Mouse (Mus musculus): ENCODE measurements around the gene Sult3a1. TPM values are rescaled to one million over a fixed set of nuclear protein-coding genes. Genes with fewer than 3 reads are reported as not detected.
"Not testable (repeated sequence)": the region's sequence is repeated elsewhere in the genome, so short reads cannot be mapped to it uniquely, and the experiment has no call there.

Sult3a1 gene
- polyA plus RNA-seq (2012; rRNA removed): not detected in 2 replicates

DNA sequence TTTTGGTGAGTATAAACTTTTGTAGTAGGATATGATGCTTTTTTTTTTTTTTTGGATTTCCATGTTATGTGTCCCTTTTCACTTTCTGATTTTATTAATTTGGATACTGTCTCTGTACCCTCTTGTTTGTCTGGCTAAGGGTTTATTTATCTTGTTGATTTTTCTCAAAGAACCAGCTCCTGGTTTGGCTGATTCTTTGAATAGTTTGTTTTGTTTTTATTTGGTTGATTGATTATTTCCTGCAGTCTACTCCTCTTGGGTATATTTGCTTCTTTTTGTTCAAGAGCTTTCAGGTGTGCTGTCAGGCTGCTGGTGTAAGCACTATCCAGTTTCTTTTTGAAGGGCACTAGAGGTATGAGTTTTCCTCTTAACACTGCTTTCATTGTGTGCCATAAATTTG, at the start of gene Sult3a1:
TSS of gene Sult3a1 (plus strand) at position 301 of the 400 bp plus-strand sequence.
- Histone ChIP-seq H3K4me1 (ENCODE audit: control insufficient read depth, insufficient read depth, low read length) (no peaks in the 10 kb centered on the region), H3K4me3 (replicated peaks; ENCODE audit: insufficient read depth, low read depth, low read length) (no peak within 1 kb of the TSS), H3K27me3 (ENCODE audit: control insufficient read depth, insufficient read depth, low read length) (no peaks in the 10 kb centered on the region), H3K27ac (ENCODE audit: insufficient read depth, low read length) (no peak within 1 kb of the TSS)
- TF ChIP-seq CTCF (IDR thresholded peaks at IDR 0.05; ENCODE audit: borderline replicate concordance, insufficient read depth, low read depth, low read length) (no peak), POLR2A (IDR thresholded peaks at IDR 0.05; ENCODE audit: borderline replicate concordance, insufficient read depth, low read length) (no peak)
- DNase-seq: no peak

DNA sequence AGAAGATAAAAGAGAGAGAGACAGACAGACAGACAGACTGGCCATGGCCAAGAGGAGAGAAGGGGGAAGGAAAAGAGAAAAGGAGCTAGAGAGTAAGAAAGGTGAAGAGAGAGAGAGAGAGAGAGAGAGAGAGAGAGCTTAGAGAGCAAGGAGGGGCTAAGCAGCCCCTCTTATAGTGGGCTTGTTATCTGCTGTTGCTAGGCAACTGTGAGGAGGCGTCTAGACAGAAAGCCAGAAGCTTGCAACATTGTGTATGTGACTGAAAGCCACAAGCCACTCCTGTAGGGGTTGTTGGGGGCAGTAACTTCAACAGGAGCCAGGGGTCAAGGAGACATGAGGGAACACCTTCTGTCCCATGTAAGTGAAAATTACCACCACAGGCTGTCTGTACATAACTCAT, 45.7 kb upstream of the Sult3a1 start:
- no peaks in the 10 kb centered on the region for H3K4me1 ChIP-seq (ENCODE audit: control insufficient read depth, insufficient read depth, low read length)
- H3K4me3 ChIP-seq (replicated peaks; ENCODE audit: insufficient read depth, low read depth, low read length): no peak overlapping the region
- no peak overlapping the region for H3K27ac ChIP-seq (ENCODE audit: insufficient read depth, low read length)
- H3K27me3 ChIP-seq (ENCODE audit: control insufficient read depth, insufficient read depth, low read length): no peaks in the 10 kb centered on the region
- 9% methylated on average over 1 of the region's 1 CpGs for WGBS
- no peak for TF ChIP-seq CTCF (IDR thresholded peaks at IDR 0.05; ENCODE audit: borderline replicate concordance, insufficient read depth, low read depth, low read length)
- TF ChIP-seq POLR2A (IDR thresholded peaks at IDR 0.05; ENCODE audit: borderline replicate concordance, insufficient read depth, low read length): no peak
- DNase-seq: no peak

DNA sequence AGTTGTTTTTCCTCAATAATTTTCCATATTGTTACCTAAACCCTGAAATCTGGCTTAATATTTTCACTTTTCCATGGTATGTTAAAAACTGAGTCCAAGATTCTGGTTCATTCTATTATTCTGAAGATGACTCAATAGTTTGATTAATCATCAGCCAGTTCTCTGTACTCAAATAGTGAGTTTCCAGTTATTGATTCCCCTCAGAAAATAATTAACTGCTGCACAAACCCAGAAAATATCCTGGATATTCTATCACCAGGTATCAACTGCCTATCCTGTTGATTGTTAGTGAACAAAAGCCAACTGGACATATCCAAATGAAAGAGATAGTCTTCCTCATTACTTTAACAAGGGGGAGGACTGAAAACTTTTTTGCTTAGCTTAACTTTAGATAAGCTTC, 43.3 kb upstream of the Sult3a1 start:
- no peaks in the 10 kb centered on the region for H3K4me1 ChIP-seq (ENCODE audit: control insufficient read depth, insufficient read depth, low read length)
- no peak for DNase-seq
- H3K27me3 ChIP-seq (ENCODE audit: control insufficient read depth, insufficient read depth, low read length): no peaks in the 10 kb centered on the region
- H3K4me3 ChIP-seq (replicated peaks; ENCODE audit: insufficient read depth, low read depth, low read length): no peak overlapping the region
- TF ChIP-seq CTCF (IDR thresholded peaks at IDR 0.05; ENCODE audit: borderline replicate concordance, insufficient read depth, low read depth, low read length) (no peak), POLR2A (IDR thresholded peaks at IDR 0.05; ENCODE audit: borderline replicate concordance, insufficient read depth, low read length) (no peak)
- H3K27ac ChIP-seq (ENCODE audit: insufficient read depth, low read length): no peak overlapping the region

GRCm38 (mm10) chr10:33816923-33817322, 40.6 kb upstream of the Sult3a1 start:
- DNase-seq: no peak
- no peak overlapping the region for H3K4me3 ChIP-seq (replicated peaks; ENCODE audit: insufficient read depth, low read depth, low read length)
- no peak overlapping the region for H3K27ac ChIP-seq (ENCODE audit: insufficient read depth, low read length)
- WGBS: 66% methylated on average over 1 of the region's 1 CpGs
- no peaks in the 10 kb centered on the region for H3K4me1 ChIP-seq (ENCODE audit: control insufficient read depth, insufficient read depth, low read length)
- TF ChIP-seq POLR2A (IDR thresholded peaks at IDR 0.05; ENCODE audit: borderline replicate concordance, insufficient read depth, low read length): no peak
- no peak for TF ChIP-seq CTCF (IDR thresholded peaks at IDR 0.05; ENCODE audit: borderline replicate concordance, insufficient read depth, low read depth, low read length)
- H3K27me3 ChIP-seq (ENCODE audit: control insufficient read depth, insufficient read depth, low read length): no peaks in the 10 kb centered on the region

DNA sequence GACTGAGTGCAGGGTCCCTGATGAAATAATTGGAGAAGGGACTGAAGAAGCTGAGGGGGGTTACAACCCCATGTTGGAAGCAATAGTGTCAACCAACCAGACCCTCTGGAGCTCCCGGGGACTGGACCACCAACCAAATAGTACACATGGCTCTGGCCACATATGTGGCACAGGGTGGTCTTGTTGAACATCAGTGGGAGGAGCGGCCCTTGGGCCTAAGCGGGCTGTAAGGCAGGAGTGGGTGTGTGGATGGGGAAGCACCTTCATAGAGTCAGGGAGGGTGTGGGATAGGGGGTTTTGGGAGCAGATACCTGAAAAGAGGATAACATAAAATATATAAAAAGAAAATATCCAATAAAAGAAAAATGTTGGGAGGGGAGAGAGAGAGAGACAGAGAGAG, 36.6 kb upstream of the Sult3a1 start:
- no peaks in the 10 kb centered on the region for H3K27me3 ChIP-seq (ENCODE audit: control insufficient read depth, insufficient read depth, low read length)
- no peak for TF ChIP-seq POLR2A (IDR thresholded peaks at IDR 0.05; ENCODE audit: borderline replicate concordance, insufficient read depth, low read length)
- TF ChIP-seq CTCF (IDR thresholded peaks at IDR 0.05; ENCODE audit: borderline replicate concordance, insufficient read depth, low read depth, low read length): no peak
- DNase-seq: no peak
- H3K4me1 ChIP-seq (ENCODE audit: control insufficient read depth, insufficient read depth, low read length): no peaks in the 10 kb centered on the region
- no peak overlapping the region for H3K27ac ChIP-seq (ENCODE audit: insufficient read depth, low read length)
- H3K4me3 ChIP-seq (replicated peaks; ENCODE audit: insufficient read depth, low read depth, low read length): no peak overlapping the region
- WGBS: 92% methylated on average over 3 of the region's 3 CpGs

DNA sequence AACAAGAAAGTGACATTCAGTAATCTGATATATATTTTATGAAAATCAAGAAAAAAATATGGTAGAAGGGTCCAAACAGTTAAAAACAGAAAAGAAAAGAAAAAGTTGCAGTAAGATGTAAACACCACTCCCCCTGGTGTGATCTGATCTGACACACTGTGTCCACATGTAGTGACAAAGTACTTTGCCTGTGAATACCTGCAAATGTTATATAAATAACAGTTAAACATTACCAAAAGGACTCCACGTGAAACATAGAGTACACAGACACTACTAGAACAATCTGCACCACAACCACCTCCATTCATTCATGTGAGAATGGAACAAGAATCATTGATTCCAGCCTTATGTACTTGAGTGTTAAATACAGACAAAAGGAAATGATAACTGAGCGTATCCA, 8.5 kb downstream of the Sult3a1 start:
- no peak for DNase-seq
- WGBS: 77% methylated on average over 2 of the region's 2 CpGs
- H3K4me1 ChIP-seq (ENCODE audit: control insufficient read depth, insufficient read depth, low read length): no peaks in the 10 kb centered on the region
- no peaks in the 10 kb centered on the region for H3K27me3 ChIP-seq (ENCODE audit: control insufficient read depth, insufficient read depth, low read length)
- H3K4me3 ChIP-seq (replicated peaks; ENCODE audit: insufficient read depth, low read depth, low read length): no peak overlapping the region
- H3K27ac ChIP-seq (ENCODE audit: insufficient read depth, low read length): no peak overlapping the region
- TF ChIP-seq POLR2A (IDR thresholded peaks at IDR 0.05; ENCODE audit: borderline replicate concordance, insufficient read depth, low read length): no peak
- TF ChIP-seq CTCF (IDR thresholded peaks at IDR 0.05; ENCODE audit: borderline replicate concordance, insufficient read depth, low read depth, low read length): no peak

DNA sequence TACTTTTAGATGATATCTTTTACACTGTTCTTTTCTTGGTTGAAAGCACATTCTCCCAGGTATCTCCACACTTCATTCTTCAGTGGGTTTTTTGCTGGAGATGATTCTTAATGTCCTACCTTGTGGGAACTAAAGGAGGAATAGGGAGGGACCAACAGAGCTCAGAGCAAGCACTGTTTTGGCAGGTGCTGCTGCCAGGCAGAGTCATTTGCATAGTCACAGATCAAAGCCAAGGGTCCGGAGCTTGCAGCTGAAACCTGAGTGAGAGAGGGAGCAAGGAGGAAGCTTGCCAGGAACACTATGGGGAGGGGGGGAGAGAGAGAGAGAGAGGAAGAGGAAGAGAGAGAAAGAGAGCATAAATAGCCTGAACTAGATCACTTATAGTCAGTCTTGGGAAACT, 12.9 kb downstream of the Sult3a1 start:
- no peaks in the 10 kb centered on the region for H3K27me3 ChIP-seq (ENCODE audit: control insufficient read depth, insufficient read depth, low read length)
- H3K4me1 ChIP-seq (ENCODE audit: control insufficient read depth, insufficient read depth, low read length): no peaks in the 10 kb centered on the region
- H3K4me3 ChIP-seq (replicated peaks; ENCODE audit: insufficient read depth, low read depth, low read length): no peak overlapping the region
- TF ChIP-seq CTCF (IDR thresholded peaks at IDR 0.05; ENCODE audit: borderline replicate concordance, insufficient read depth, low read depth, low read length) (no peak), POLR2A (IDR thresholded peaks at IDR 0.05; ENCODE audit: borderline replicate concordance, insufficient read depth, low read length) (no peak)
- WGBS: 10% methylated on average over 1 of the region's 1 CpGs
- H3K27ac ChIP-seq (ENCODE audit: insufficient read depth, low read length): no peak overlapping the region
- no peak for DNase-seq

DNA sequence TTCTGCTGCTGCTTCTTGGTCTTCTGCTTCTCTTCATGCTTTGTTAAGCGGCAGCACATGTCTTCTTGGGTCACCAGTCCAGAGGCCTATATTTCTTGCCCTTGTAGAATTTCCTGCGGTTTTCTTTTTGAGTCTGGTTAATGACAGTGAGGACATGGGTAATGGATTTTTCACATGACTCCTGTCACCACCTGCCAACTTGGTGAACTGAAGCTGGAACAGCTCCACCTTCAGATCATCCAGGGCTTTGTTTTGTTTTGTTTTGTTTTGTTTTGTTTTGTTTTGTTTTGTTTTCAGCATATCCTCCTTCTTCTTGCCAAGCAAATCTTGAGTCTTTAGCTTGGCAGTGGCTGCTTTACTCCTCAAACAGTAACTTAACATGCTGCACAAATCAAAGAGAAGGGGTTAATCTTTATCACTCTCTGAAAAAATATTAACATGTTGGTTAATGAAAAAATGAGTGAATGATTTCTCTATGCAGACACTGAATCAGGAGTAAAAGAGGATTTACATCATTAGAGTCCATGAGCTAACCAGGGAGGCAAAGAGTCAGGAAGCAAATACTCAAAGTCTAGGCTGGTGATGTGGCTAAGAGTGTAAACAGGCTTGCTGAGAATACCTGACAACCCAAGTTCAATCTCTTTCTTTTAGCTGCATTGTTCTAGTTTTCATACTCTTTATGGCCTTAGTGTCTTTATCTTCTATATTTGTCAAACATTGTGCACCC, 15.3 kb downstream of the Sult3a1 start:
- TF ChIP-seq CTCF (IDR thresholded peaks at IDR 0.05; ENCODE audit: borderline replicate concordance, insufficient read depth, low read depth, low read length): no peak
- no peak for TF ChIP-seq POLR2A (IDR thresholded peaks at IDR 0.05; ENCODE audit: borderline replicate concordance, insufficient read depth, low read length)
- H3K4me1 ChIP-seq (ENCODE audit: control insufficient read depth, insufficient read depth, low read length): no peaks in the 10 kb centered on the region
- no peaks in the 10 kb centered on the region for H3K27me3 ChIP-seq (ENCODE audit: control insufficient read depth, insufficient read depth, low read length)
- WGBS: 82% methylated on average over 2 of the region's 2 CpGs
- no peak for DNase-seq
- no peak overlapping the region for H3K4me3 ChIP-seq (replicated peaks; ENCODE audit: insufficient read depth, low read depth, low read length)
- H3K27ac ChIP-seq (ENCODE audit: insufficient read depth, low read length): no peak overlapping the region

DNA sequence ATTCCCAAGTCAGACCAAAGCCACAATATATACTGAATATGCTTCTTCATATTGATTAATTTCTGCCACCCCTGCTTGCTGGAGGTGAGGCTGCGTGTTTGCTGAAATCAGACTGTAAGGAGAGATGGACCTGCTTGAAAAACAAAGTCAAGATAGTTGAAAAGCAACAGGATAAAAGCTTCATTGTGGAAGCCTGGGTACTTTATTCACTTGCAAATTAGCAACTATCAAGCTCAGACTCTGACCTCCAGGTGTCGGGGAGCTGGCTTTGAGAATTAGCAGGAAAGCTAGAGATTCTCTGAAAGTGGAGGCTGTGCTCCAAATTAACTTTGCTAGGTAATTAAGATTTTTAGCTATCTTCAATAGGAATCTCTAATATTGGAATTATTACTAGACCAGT, 24.9 kb downstream of the Sult3a1 start:
- not testable (repeated sequence) for DNase-seq; H3K4me1 ChIP-seq (ENCODE audit: control insufficient read depth, insufficient read depth, low read length); H3K27ac ChIP-seq (ENCODE audit: insufficient read depth, low read length); H3K4me3 ChIP-seq (replicated peaks; ENCODE audit: insufficient read depth, low read depth, low read length); H3K27me3 ChIP-seq (ENCODE audit: control insufficient read depth, insufficient read depth, low read length)
- 83% methylated on average over 2 of the region's 2 CpGs for WGBS

DNA sequence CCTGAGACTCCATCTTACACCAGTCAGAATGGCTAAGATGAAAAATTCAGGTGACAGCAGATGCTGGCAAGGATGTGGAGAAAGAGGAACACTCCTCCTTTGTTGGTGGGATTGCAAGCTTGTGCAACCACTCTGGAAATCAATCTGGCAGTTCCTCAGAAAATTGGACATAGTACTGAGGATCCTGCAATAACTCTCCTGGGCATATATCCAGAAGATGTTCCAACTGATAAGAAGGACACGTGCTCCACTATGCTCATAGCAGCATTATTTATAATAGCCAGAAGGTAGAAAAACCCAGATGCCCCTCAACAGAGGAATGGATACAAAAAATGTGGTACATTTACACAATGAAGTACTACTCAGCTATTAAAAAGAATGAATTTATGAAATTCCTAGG, 44.0 kb downstream of the Sult3a1 start:
- H3K4me1 ChIP-seq (ENCODE audit: control insufficient read depth, insufficient read depth, low read length); DNase-seq; H3K27ac ChIP-seq (ENCODE audit: insufficient read depth, low read length); H3K4me3 ChIP-seq (replicated peaks; ENCODE audit: insufficient read depth, low read depth, low read length); H3K27me3 ChIP-seq (ENCODE audit: control insufficient read depth, insufficient read depth, low read length): not testable (repeated sequence)
- WGBS: 63% methylated on average over 1 of the region's 1 CpGs
